Mouse (Mus musculus) inflammation-experienced regulatory T-cells, adult 6 months (primary cell): Measurements from ENCODE around the gene Xrcc1. TPM values are rescaled to one million over a fixed set of nuclear protein-coding genes. Genes with fewer than 3 reads are reported as not detected.
A peak's percentile ranks its signal among the peaks of the same experiment; 100 is the strongest.

ENCODE experiments used
- ATAC-seq: one replicate; pipeline ENCODE4 v1.8.0; 2017
- polyA plus RNA-seq, 3 experiments: library from polyadenylated mRNA; unstranded; fragments of 100-300 nt; shearing (Covaris generic); gene quantifications; one replicate each; pipeline ENCODE4 v1.2.1; 2017

Xrcc1 gene
- polyA plus RNA-seq, 3 experiments from 2014 or later: 24.2 to 34.4 (median 31.8) TPM

- ATAC-seq: peak; percentile 81
Observed at GRCm38 (mm10) chr7:24608017-24608416, 61.9 kb downstream of the Xrcc1 start.

DNA sequence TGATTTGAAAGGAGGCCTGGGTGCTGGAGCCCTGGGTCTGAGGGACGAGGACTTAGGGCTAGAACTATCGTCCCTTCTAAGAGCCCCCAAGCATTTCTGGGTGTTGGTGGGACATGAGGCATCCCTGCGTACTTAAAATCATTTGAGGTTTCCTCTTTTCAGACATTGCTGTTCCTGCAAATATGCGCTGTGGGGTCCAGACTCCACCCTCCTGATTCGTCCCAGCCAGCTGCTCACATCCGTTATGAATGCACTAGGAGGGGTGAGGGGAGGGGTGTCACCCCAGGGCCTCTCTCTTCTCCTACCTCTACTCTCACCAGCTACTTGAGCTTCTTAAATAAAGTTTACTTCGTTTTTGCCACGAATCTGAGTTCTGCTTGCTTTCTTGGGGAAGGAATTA lies 62.5 kb downstream of the Xrcc1 start:
- no peak for ATAC-seq

GRCm38 (mm10) chr7:24610144-24610878 lies 64.2 kb downstream of the Xrcc1 start, which contains the start of gene Phldb3:
Phldb3 (plus strand) TSS chr7:24610763.
- ATAC-seq: peak; percentile 42

- ATAC-seq: peak; percentile 81
Observed at GRCm38 (mm10) chr7:24610879-24611494, 64.9 kb downstream of the Xrcc1 start.

DNA sequence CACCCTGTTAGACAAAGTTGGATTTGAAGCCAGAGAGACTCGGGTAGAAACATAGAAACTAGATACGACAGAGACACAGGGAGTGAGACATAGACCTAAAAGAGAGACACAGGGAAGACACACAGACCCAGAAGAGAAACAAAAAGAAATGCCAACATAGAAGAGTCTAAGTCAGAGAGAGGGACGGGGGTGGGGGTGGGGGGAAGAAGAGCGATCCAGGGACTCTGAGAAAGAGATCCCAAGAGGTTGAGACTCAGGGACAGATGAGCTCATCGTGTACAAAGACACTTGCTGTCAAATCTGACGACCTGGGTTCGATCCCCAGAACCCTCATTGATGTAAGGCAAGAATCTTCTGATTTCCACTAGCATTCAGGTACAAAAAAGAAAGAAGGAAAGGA lies 65.6 kb downstream of the Xrcc1 start:
- ATAC-seq: no peak

- ATAC-seq: no peak
Observed at GRCm38 (mm10) chr7:24612308-24612910, 66.3 kb downstream of the Xrcc1 start.

DNA sequence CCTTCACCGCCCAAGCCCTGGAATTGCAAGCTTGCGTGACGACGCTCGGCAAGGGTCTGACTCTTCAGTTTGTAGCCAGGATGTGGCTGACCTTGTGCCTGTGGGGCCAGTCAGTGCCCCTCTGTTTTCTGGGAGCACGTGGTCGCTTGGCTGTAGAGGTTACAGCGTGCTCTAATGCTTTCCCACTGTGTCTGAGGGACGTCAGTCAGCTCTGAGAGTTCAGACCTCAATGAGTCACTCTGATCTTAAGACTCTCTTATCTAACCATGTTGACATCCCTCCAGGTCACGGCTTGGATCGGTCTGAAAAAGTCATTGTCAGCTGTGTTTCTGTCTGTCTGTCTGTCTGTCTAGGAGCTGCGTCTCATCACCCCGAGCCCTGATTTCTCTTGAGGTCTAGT lies 68.7 kb downstream of the Xrcc1 start:
- ATAC-seq: no peak

GRCm38 (mm10) chr7:24617763-24618162 lies 71.7 kb downstream of the Xrcc1 start:
- ATAC-seq: peak; percentile 56

- peak; percentile 61 for ATAC-seq
Observed at GRCm38 (mm10) chr7:24618374-24618773, 72.3 kb downstream of the Xrcc1 start.

- no peak for ATAC-seq
Observed at GRCm38 (mm10) chr7:24619671-24620397, 73.7 kb downstream of the Xrcc1 start.

DNA sequence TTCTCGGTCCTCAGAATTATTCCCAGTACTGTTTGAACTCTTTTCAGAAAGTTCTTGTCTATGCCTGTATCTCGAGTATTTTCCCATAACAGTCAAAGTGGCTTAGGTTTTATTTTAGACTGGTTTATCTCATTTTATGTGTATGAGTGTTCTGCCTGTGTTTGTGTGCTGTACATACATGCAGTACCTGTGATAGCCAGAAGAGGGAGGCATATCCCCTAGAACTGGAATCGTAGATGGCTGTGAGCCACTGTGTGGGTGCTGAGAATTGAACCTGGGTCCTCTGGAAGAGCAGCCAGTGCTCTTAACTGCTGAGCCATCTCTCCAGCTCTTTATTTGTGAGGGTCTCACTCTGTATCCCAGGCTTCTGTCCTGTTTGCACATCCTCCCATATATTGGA lies 75.1 kb downstream of the Xrcc1 start:
- ATAC-seq: no peak

DNA sequence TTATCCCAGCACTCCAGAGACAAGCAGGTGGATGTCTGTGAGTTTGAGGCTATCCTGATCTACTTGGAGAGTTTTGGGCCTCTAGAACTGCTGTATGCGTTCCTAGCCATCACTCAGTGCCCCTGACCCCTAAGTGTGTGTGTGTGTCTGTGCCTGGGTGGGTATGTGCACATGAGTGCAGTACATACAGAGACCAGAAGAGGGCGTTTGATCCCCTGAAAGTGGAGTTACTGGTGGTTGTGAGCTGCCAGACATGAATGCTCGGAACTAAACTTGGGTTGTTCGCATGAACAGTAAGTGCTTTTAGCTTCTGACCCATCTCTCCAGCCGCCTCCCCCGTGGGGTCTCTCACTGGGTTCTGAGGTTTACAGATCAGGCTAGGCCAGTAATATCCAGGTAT lies 76.9 kb downstream of the Xrcc1 start:
- ATAC-seq: no peak

Other genes starting within 250 kb of the Xrcc1 start
- 10 to 100 TPM; 10.4 to 20.6 (median 19.0) TPM for gene Zfp61, start 245.1 kb upstream of the Xrcc1 start, polyA plus RNA-seq
- 10 to 100 TPM in 2 of 3 experiments, 1 to 10 TPM in 1; 6.6 to 13.0 (median 12.6) TPM for gene Zfp94, start 229.6 kb upstream of the Xrcc1 start, polyA plus RNA-seq
- gene Tescl, start 212.4 kb upstream of the Xrcc1 start, polyA plus RNA-seq: not detected
- gene Lypd5, start 197.1 kb upstream of the Xrcc1 start, polyA plus RNA-seq: not detected
- 100 to 1,000 TPM in 2 of 3 experiments, 10 to 100 TPM in 1; 79.1 to 131 (median 126) TPM for gene Kcnn4, start 176.0 kb upstream of the Xrcc1 start, polyA plus RNA-seq
- 10 to 100 TPM; 22.7 to 26.1 (median 23.6) TPM for gene Smg9, start 146.7 kb upstream of the Xrcc1 start, polyA plus RNA-seq
- not detected for gene Irgc1, start 94.0 kb upstream of the Xrcc1 start, polyA plus RNA-seq
- 1 to 10 TPM in 2 of 3 experiments, under 1 TPM in 1; 0.62 to 1.6 (median 1.5) TPM for gene Plaur, start 83.8 kb upstream of the Xrcc1 start, polyA plus RNA-seq
- not detected for gene Cadm4, start 64.3 kb upstream of the Xrcc1 start, polyA plus RNA-seq
- gene Zfp428, start 39.3 kb upstream of the Xrcc1 start, polyA plus RNA-seq: under 1 TPM in 1 of 3 experiments, not detected in 2; 0.33 TPM
- gene AC161166.1, start 33.8 kb upstream of the Xrcc1 start, polyA plus RNA-seq: not detected
- gene Irgq, start 15.6 kb upstream of the Xrcc1 start, polyA plus RNA-seq: 1 to 10 TPM in 2 of 3 experiments, under 1 TPM in 1; 0.79 to 1.2 (median 1.0) TPM
- gene Pinlyp, start 171 bp upstream of the Xrcc1 start, polyA plus RNA-seq: not detected
- 10 to 100 TPM; 13.1 to 17.7 (median 17.6) TPM for gene Ethe1, start 41.3 kb downstream of the Xrcc1 start, polyA plus RNA-seq
- under 1 TPM in 2 of 3 experiments, not detected in 1; 0.13 to 0.20 TPM for gene Zfp575, start 41.4 kb downstream of the Xrcc1 start, polyA plus RNA-seq
- 1 to 10 TPM in 1 of 3 experiments, under 1 TPM in 2; 0.22 to 1.2 (median 0.31) TPM for gene Phldb3, start 64.5 kb downstream of the Xrcc1 start, polyA plus RNA-seq
- not detected for gene Lypd3, start 90.3 kb downstream of the Xrcc1 start, polyA plus RNA-seq
- gene Tex101, start 130.4 kb downstream of the Xrcc1 start, polyA plus RNA-seq: not detected
- not detected for gene BC049730, start 163.0 kb downstream of the Xrcc1 start, polyA plus RNA-seq
- not detected for gene Gm4763, start 180.6 kb downstream of the Xrcc1 start, polyA plus RNA-seq
- gene Cd177, start 214.0 kb downstream of the Xrcc1 start, polyA plus RNA-seq: not detected
- not detected for gene Ceacam10, start 230.9 kb downstream of the Xrcc1 start, polyA plus RNA-seq